Mouse (Mus musculus): ENCODE measurements around the gene Smg6.

- TF ChIP-seq MAFK (IDR thresholded peaks at IDR 0.05; ENCODE audit: insufficient read depth, low read depth, low read length) (no peak), CHD2 (IDR thresholded peaks at IDR 0.05; ENCODE audit: low read depth, low read length) (no peak)
Observed at GRCm38 (mm10) chr11:74924149-74924548, 1.5 kb upstream of the Smg6 start.
